Mouse (Mus musculus): ENCODE measurements around the gene Slc29a1. TPM values are rescaled to one million over a fixed set of nuclear protein-coding genes. Genes with fewer than 3 reads are reported as not detected.
A peak's percentile ranks its signal among the peaks of the same experiment; 100 is the strongest.

Gene Slc29a1
- polyA plus RNA-seq, 1 experiment from 2014 or later: 30.4 TPM

GRCm38 (mm10) chr17:45543115-45543514 lies 56.3 kb downstream of the Slc29a1 start:
- H3K4me1 ChIP-seq (replicated peaks): peaks cover 47% of the 10 kb centered on the region
- no peak overlapping the region for H3K27ac ChIP-seq
- no peak overlapping the region for H3K4me3 ChIP-seq (replicated peaks)
- H3K9me3 ChIP-seq: no peaks in the 10 kb centered on the region
- no peak overlapping the region for H3K4me2 ChIP-seq (replicated peaks)
- H3K36me3 ChIP-seq: peaks cover 35% of the 10 kb centered on the region
- ATAC-seq: no peak
- H3K9ac ChIP-seq (replicated peaks): no peak overlapping the region
- peaks cover 80% of the 10 kb centered on the region for H3K27me3 ChIP-seq
- WGBS: 31% methylated on average over 1 of the region's 1 CpGs

GRCm38 (mm10) chr17:45542705-45543104 lies 56.7 kb downstream of the Slc29a1 start:
- Histone ChIP-seq H3K27me3 (peaks cover 79% of the 10 kb centered on the region), H3K9ac (replicated peaks) (no peak overlapping the region), H3K4me2 (replicated peaks) (no peak overlapping the region), H3K4me1 (replicated peaks) (peaks cover 43% of the 10 kb centered on the region), H3K36me3 (peaks cover 35% of the 10 kb centered on the region), H3K4me3 (replicated peaks) (no peak overlapping the region), H3K9me3 (no peaks in the 10 kb centered on the region), H3K27ac (no peak overlapping the region)
- ATAC-seq: no peak
- WGBS: 78% methylated on average over 2 of the region's 2 CpGs

- Histone ChIP-seq H3K9me3 (no peaks in the 10 kb centered on the region), H3K27me3 (peaks cover 79% of the 10 kb centered on the region), H3K4me3 (replicated peaks) (no peak overlapping the region), H3K4me2 (replicated peaks) (no peak overlapping the region), H3K27ac (no peak overlapping the region), H3K9ac (replicated peaks) (0 out of 2 replicates have a peak overlapping the region, but pooled peaks have one; percentile 4), H3K36me3 (peaks cover 35% of the 10 kb centered on the region), H3K4me1 (replicated peaks) (peaks cover 37% of the 10 kb centered on the region)
- WGBS: 42% methylated on average over 6 of the region's 6 CpGs
- ATAC-seq: no peak
Observed at GRCm38 (mm10) chr17:45542129-45542528, 57.3 kb downstream of the Slc29a1 start.

- Histone ChIP-seq H3K9me3 (no peaks in the 10 kb centered on the region), H3K36me3 (peaks cover 11% of the 10 kb centered on the region), H3K27ac (no peak overlapping the region), H3K9ac (replicated peaks) (no peak overlapping the region), H3K4me2 (replicated peaks) (no peak overlapping the region), H3K4me3 (replicated peaks) (no peak overlapping the region), H3K4me1 (replicated peaks) (peaks cover 17% of the 10 kb centered on the region), H3K27me3 (peaks cover 77% of the 10 kb centered on the region)
- WGBS: 87% methylated on average over 21 of the region's 21 CpGs
- ATAC-seq: no peak
Observed at GRCm38 (mm10) chr17:45539664-45540063, 59.7 kb downstream of the Slc29a1 start.

GRCm38 (mm10) chr17:45538394-45538793 lies 61.0 kb downstream of the Slc29a1 start:
- no peak overlapping the region for H3K9ac ChIP-seq (replicated peaks)
- peaks cover 4% of the 10 kb centered on the region for H3K4me1 ChIP-seq (replicated peaks)
- H3K4me2 ChIP-seq (replicated peaks): no peak overlapping the region
- 72% methylated on average over 4 of the region's 4 CpGs for WGBS
- no peak overlapping the region for H3K4me3 ChIP-seq (replicated peaks)
- H3K9me3 ChIP-seq: no peaks in the 10 kb centered on the region
- no peak for ATAC-seq
- no peak overlapping the region for H3K27ac ChIP-seq
- H3K27me3 ChIP-seq: peaks cover 76% of the 10 kb centered on the region
- no peaks in the 10 kb centered on the region for H3K36me3 ChIP-seq

GRCm38 (mm10) chr17:45536264-45536663 lies 63.1 kb downstream of the Slc29a1 start:
- H3K4me1 ChIP-seq (replicated peaks): no peaks in the 10 kb centered on the region
- WGBS: 22% methylated on average over 5 of the region's 5 CpGs
- H3K4me3 ChIP-seq (replicated peaks): no peak overlapping the region
- no peak for ATAC-seq
- no peak overlapping the region for H3K4me2 ChIP-seq (replicated peaks)
- no peaks in the 10 kb centered on the region for H3K9me3 ChIP-seq
- H3K27me3 ChIP-seq: peaks cover 82% of the 10 kb centered on the region
- H3K27ac ChIP-seq: no peak overlapping the region
- H3K9ac ChIP-seq (replicated peaks): 0 out of 2 replicates have a peak overlapping the region, but pooled peaks have one; percentile 36
- no peaks in the 10 kb centered on the region for H3K36me3 ChIP-seq

Other genes with a start within 250 kb of the Slc29a1 start
- 70.8 and 74.8 TPM in 2 replicates for gene Cdc5l, start 165.9 kb downstream of the Slc29a1 start, polyA plus RNA-seq (2015; fragmentation: Nextera tagmentation; extraction: Ambion mirVana)
- gene Spats1, start 124.2 kb downstream of the Slc29a1 start, polyA plus RNA-seq (2015; fragmentation: Nextera tagmentation; extraction: Ambion mirVana): 1.4 TPM in 2 replicates
- 17.6 and 19.4 TPM in 2 replicates for gene Aars2, start 92.8 kb downstream of the Slc29a1 start, polyA plus RNA-seq (2015; fragmentation: Nextera tagmentation; extraction: Ambion mirVana)
- gene Tcte1, start 76.2 kb downstream of the Slc29a1 start, polyA plus RNA-seq (2015; fragmentation: Nextera tagmentation; extraction: Ambion mirVana): 2.6 and 2.7 TPM in 2 replicates
- 23.5 and 25.5 TPM in 2 replicates for gene Tmem151b, start 49.9 kb downstream of the Slc29a1 start, polyA plus RNA-seq (2015; fragmentation: Nextera tagmentation; extraction: Ambion mirVana)
- 5.2 and 7.1 TPM in 2 replicates for gene Nfkbie, start 43.9 kb downstream of the Slc29a1 start, polyA plus RNA-seq (2015; fragmentation: Nextera tagmentation; extraction: Ambion mirVana)
- gene Slc35b2, start 35.7 kb downstream of the Slc29a1 start, polyA plus RNA-seq (2015; fragmentation: Nextera tagmentation; extraction: Ambion mirVana): 89.2 and 95.3 TPM in 2 replicates
- gene Hsp90ab1, start 26.3 kb downstream of the Slc29a1 start, polyA plus RNA-seq (2015; fragmentation: Nextera tagmentation; extraction: Ambion mirVana): 1,587 and 1,677 TPM in 2 replicates
- not detected in 2 replicates for gene Mymx, start 2.5 kb upstream of the Slc29a1 start, polyA plus RNA-seq (2015; fragmentation: Nextera tagmentation; extraction: Ambion mirVana)
- gene Capn11, start 59.7 kb upstream of the Slc29a1 start, polyA plus RNA-seq (2015; fragmentation: Nextera tagmentation; extraction: Ambion mirVana): 0.52 and 0.92 TPM in 2 replicates
- gene Mrpl14, start 86.7 kb upstream of the Slc29a1 start, polyA plus RNA-seq (2015; fragmentation: Nextera tagmentation; extraction: Ambion mirVana): 115 and 121 TPM in 2 replicates
- 124 and 133 TPM in 2 replicates for gene Tmem63b, start 87.3 kb upstream of the Slc29a1 start, polyA plus RNA-seq (2015; fragmentation: Nextera tagmentation; extraction: Ambion mirVana)
- not detected in 2 replicates for gene 1600014C23Rik, start 134.2 kb upstream of the Slc29a1 start, polyA plus RNA-seq (2015; fragmentation: Nextera tagmentation; extraction: Ambion mirVana)

Measured in midbrain, embryonic 13.5 days (tissue).